Mouse (Mus musculus) neural tube, embryonic 14.5 days (tissue): ENCODE measurements around the gene Hoxb8. TPM values are rescaled to one million over a fixed set of nuclear protein-coding genes. Genes with fewer than 3 reads are reported as not detected.

Experiments used
- ATAC-seq: fragments of 200-750 bp; cut with Nextera tagmentation; 2 replicates; pipeline ENCODE4 v1.8.0; 2017; ENCODE audit warnings: low read depth, mild to moderate bottlenecking, moderate TSS enrichment, moderate library complexity
- H3K27ac ChIP-seq: fragments of 300-500 bp; sonication (generic); 2 replicates; pipeline ENCODE4 v1.5.1; 2014; ENCODE audit warnings: low read depth, mild to moderate bottlenecking, control low read depth, low read length, moderate library complexity, mixed read lengths
- H3K27me3 ChIP-seq: fragments of 300-500 bp; sonication (generic); 2 replicates; pipeline ENCODE4 v1.6.1; 2014; ENCODE audit warnings: low read length; ENCODE audit not compliant: control insufficient read depth, insufficient read depth
- H3K36me3 ChIP-seq: fragments of 300-500 bp; sonication (generic); 2 replicates; pipeline ENCODE4 v1.6.1; 2014; ENCODE audit warnings: low read length, mixed read lengths; ENCODE audit not compliant: control insufficient read depth, insufficient read depth
- H3K4me1 ChIP-seq: fragments of 300-500 bp; sonication (generic); 2 replicates; pipeline ENCODE4 v1.6.1; 2014; ENCODE audit warnings: low read length; ENCODE audit not compliant: control insufficient read depth, insufficient read depth
- H3K4me2 ChIP-seq: fragments of 300-500 bp; sonication (generic); 2 replicates; pipeline ENCODE4 v1.6.1; 2014; ENCODE audit warnings: mild to moderate bottlenecking, low read depth, low read length, control low read depth
- H3K4me3 ChIP-seq: fragments of 300-500 bp; sonication (generic); 2 replicates; pipeline ENCODE4 v1.5.1; 2014; ENCODE audit warnings: low read depth, low read length, control low read depth, mixed read lengths
- H3K9ac ChIP-seq: fragments of 300-500 bp; sonication (generic); replicated peaks from 2 replicates; pipeline ENCODE4 v1.6.1; 2014; ENCODE audit warnings: low read depth, mild to moderate bottlenecking, control low read depth, low read length, mixed read lengths
- H3K9me3 ChIP-seq: fragments of 300-500 bp; sonication (generic); 2 replicates; pipeline ENCODE4 v1.6.1; 2016; ENCODE audit warnings: low read length; ENCODE audit not compliant: control insufficient read depth
- WGBS: fragments of 180-500 bp; shearing (Covaris S2); extraction: QIAGEN DNeasy Blood & Tissue Kit; methylation state at CpG from one replicate; pipeline ENCODE4 v1.1.7; 2014; 5-methylcytosine and 5-hydroxymethylcytosine counted together
- polyA plus RNA-seq: library from polyadenylated mRNA; unstranded; fragments of >200 nt; fragmentation: Nextera tagmentation; extraction: Ambion mirVana; gene quantifications from 2 replicates; pipeline ENCODE4 v1.2.1, GENCODE M21; 2014

Hoxb8 gene
- polyA plus RNA-seq, 1 experiment from 2014 or later: 120 TPM

DNA sequence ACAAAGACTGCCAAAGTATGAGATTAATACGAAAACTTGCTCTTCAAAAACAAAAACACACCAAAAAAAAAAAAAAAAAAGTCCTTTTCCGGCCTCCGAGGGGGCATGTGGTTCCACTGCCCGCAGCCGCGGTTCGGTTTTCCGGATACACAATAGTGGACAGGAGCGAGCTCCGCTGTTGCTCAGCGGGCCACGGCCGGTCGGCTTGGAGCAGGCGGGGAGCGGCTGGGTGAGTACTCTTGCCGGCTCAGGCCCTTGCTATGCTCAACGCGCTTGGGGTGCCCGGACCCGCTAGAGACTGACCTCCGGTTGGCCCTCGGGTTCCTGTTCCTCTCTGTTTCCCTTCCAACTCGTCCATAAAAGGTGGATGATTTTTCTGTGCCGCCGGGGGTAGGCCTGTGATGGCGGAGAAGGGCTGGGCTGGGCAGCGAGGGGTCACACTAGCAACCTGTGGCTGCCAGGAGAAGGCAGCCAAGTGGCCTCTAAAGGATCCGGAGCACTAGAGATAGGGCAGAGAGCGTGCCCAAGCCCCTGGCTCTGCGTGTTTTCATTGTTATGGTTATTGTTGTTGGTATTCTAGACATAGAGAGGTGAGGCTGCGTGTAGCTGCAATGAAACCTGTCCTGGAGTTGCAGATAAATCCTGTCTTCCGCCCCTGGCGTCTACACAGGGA lies 33.1 kb downstream of the Hoxb8 start:
- H3K4me1 ChIP-seq: peaks cover 62% of the 10 kb centered on the region
- peak overlapping the region; percentile 100 for H3K4me2 ChIP-seq
- H3K27ac ChIP-seq: peak overlapping the region; percentile 100
- WGBS: under 1% methylated on average over 34 of the region's 34 CpGs
- ATAC-seq: no peak
- H3K4me3 ChIP-seq: peak overlapping the region; percentile 95
- peak overlapping the region; percentile 100 for H3K9ac ChIP-seq
- H3K9me3 ChIP-seq: no peaks in the 10 kb centered on the region
- no peaks in the 10 kb centered on the region for H3K27me3 ChIP-seq
- no peaks in the 10 kb centered on the region for H3K36me3 ChIP-seq

DNA sequence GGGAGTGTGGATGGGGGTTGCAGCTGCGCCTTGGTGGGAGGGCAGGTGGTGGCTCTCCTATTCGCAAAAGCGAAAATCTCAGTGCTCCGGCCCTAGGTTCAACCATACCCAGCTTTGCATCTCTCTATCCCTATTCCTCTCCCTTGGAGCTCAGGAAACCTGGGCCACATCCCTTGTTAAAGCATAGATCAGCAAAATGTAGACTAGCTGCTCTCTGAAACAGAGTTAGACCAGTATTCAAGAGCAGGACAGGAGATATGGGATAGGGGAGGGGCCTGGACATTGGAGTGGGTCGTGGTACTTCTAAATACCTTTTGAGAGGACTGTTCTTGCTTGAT lies 33.6 kb downstream of the Hoxb8 start:
- H3K4me1 ChIP-seq: peaks cover 62% of the 10 kb centered on the region
- H3K9me3 ChIP-seq: no peaks in the 10 kb centered on the region
- WGBS: 3% methylated on average over 5 of the region's 5 CpGs
- H3K27me3 ChIP-seq: no peaks in the 10 kb centered on the region
- peak overlapping the region; percentile 100 for H3K27ac ChIP-seq
- H3K36me3 ChIP-seq: no peaks in the 10 kb centered on the region; the same call in 1 of the 2 replicates
- H3K9ac ChIP-seq: peak overlapping the region; percentile 100
- peak overlapping the region; percentile 95 for H3K4me3 ChIP-seq
- H3K4me2 ChIP-seq: peak overlapping the region; percentile 100
- no peak for ATAC-seq

DNA sequence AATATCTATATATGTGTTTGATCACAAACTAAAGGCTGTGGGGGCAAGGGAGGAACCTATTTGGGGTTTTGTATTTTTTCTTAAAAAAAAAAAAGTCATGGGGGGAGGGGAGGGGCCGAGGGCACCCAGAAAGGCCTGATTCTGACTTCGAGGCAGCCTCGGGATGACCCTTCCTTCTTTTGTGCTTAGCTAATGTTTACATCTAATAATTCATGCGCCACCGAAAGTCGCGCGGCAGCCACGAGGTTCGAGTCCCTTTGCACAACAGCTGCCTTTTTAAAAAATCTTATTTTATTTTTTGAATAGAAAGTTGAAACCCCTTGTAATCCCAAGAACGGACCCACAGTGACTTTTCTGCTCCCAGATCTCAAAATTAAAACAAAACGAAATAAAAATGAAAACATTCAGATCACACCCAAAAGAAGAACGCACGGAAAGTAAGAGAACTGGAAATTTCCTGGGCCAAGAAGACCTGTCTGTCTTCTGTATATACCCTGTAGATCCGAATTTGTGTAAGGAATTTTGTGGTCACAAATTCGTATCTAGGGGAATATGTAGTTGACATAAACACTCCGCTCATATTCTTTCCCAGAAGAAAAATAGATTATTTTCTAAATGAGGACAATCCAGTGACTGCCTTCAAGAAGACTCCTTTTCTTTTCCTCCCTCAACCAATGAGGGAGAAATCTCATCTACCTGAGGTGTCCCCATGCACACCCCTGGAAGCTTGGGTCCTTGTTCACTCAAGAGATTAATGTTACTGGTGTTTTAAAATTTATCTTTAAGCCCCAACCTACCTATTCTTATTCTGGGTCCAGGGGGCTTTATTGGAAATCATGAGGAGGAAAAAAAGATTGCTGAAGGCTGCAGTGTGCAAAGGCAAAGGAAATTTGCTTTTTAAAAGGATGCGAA lies 35.2 kb downstream of the Hoxb8 start:
- 4% methylated on average over 18 of the region's 18 CpGs for WGBS
- Histone ChIP-seq H3K36me3 (peaks cover 6% of the 10 kb centered on the region), H3K27me3 (no peaks in the 10 kb centered on the region), H3K4me1 (peaks cover 59% of the 10 kb centered on the region), H3K9me3 (no peaks in the 10 kb centered on the region), H3K9ac (peak overlapping the region; percentile 100), H3K4me2 (peak overlapping the region; percentile 100), H3K4me3 (peak overlapping the region; percentile 95), H3K27ac (peak overlapping the region; percentile 100)
- no peak for ATAC-seq

DNA sequence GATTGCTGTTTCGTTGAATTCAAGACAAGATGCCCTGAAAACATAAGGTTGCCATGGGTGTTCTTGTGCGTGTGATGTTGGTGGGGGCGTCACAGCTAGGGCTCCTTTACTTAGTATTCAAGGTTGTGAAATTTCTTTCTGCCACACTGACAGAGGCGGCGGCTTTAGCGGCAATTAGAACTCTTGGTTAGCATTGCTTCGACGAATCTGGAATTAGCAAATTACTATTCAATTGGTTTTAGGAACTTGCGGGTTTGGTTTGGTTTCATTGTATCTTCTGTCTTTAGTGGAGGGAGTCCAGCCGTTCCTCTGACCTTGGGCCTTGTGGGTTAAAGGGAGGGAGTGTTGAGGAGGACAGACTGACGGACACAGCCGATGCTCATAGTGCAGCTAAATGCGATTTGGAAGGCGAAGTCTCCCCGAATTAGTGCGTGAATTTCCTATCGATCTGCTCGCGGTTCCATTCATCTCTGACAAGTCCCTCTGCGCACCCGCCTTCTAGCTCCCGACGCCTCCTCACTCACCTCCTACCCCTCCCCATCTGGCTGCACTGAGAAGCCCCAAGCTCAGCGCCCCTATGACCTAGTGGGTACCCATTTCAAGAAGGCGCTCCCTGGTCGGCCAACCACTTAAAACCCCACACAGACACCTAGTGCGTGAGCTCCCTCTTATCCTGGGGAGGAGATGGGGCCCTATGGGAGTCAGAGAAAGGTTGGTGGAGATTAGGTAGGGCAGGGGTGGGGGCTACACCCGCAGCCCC lies 36.1 kb downstream of the Hoxb8 start, which contains the start of gene Hoxb4:
Gene Hoxb4, plus strand, starts transcription at position 660 of the 760 bp plus-strand sequence.
- peak within 1 kb of the TSS; percentile 95 for H3K4me3 ChIP-seq
- H3K36me3 ChIP-seq: peaks cover 6% of the 10 kb centered on the region
- H3K4me2 ChIP-seq: peak within 1 kb of the TSS; percentile 100
- peaks cover 62% of the 10 kb centered on the region for H3K4me1 ChIP-seq
- no peaks in the 10 kb centered on the region for H3K27me3 ChIP-seq
- peak; percentile 10; the same call in 1 of the 2 replicates for ATAC-seq
- peak within 1 kb of the TSS; percentile 100 for H3K27ac ChIP-seq
- H3K9me3 ChIP-seq: no peaks in the 10 kb centered on the region
- WGBS: 2% methylated on average over 28 of the region's 28 CpGs
- H3K9ac ChIP-seq: peak within 1 kb of the TSS; percentile 100

DNA sequence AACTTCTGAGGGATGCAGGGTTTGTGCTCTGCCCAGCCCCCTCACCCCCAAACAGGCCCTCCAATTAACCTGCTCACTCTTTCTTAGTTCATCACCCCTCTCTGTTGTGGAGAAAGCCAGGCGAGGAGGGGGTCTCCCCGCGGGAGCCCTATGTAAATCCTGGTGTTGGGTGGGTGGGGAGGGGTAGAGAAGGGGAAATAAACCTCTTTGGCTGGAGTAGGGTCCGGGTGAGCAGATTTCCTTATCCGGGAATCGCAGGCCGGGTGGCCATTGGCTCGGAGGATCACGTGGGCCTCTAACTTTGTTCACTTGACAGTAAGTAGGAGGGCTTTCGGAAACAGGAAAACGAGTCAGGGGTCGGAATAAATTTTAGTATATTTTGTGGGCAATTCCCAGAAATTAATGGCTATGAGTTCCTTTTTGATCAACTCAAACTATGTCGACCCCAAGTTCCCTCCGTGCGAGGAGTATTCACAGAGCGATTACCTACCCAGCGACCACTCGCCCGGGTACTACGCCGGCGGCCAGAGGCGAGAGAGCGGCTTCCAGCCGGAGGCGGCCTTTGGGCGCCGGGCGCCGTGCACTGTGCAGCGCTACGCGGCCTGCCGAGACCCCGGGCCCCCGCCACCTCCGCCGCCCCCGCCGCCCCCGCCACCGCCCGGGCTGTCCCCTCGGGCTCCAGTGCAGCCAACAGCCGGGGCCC lies 36.8 kb downstream of the Hoxb8 start:
- Histone ChIP-seq H3K9ac (peak overlapping the region; percentile 100), H3K9me3 (no peaks in the 10 kb centered on the region), H3K27ac (peak overlapping the region; percentile 100), H3K4me2 (peak overlapping the region; percentile 100), H3K36me3 (peaks cover 6% of the 10 kb centered on the region), H3K4me1 (peaks cover 61% of the 10 kb centered on the region), H3K4me3 (peak overlapping the region; percentile 95), H3K27me3 (no peaks in the 10 kb centered on the region)
- 1% methylated on average over 36 of the region's 45 CpGs for WGBS
- peak; percentile 62 for ATAC-seq

DNA sequence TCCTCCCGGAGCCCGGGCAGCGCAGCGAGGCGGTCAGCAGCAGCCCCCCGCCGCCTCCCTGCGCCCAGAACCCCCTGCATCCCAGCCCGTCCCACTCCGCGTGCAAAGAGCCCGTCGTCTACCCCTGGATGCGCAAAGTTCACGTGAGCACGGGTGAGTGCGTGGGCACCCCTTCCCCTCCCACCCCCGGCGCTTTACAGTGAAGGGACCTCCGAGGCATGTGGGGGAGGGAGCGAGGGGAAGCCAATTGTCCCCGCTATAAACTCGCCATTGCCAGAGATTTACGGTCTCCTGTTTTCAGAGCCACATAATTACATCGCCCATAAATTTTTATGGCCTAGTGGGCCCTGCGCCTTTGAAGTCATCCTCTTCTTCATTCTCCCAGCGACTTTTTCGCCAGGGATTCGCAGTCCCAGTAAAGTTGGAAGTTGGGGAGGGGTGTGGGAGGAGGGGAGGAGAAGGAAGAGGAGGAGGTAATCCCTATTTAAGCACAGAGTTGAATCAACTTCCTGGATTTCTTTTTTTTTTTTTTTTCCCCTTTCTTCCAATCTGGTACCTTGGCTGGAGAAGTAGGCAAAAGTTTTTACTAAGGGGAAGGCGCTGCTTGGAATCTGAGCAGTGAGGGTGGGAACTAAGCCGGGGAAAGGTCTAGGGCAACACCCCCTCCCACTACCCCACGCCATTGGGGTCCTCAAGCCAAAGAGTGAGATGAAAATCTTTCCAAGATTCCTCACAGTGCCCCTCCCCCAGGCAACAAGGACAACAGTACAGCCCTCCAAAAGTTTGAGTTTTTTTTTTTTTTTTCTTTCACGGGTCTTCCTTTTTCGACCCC lies 37.6 kb downstream of the Hoxb8 start:
- H3K27me3 ChIP-seq: no peaks in the 10 kb centered on the region
- peak overlapping the region; percentile 100 for H3K27ac ChIP-seq
- H3K4me3 ChIP-seq: peak overlapping the region; percentile 95
- ATAC-seq: peak; percentile 85
- peaks cover 60% of the 10 kb centered on the region for H3K4me1 ChIP-seq
- peak overlapping the region; percentile 100 for H3K4me2 ChIP-seq
- H3K9me3 ChIP-seq: no peaks in the 10 kb centered on the region
- WGBS: under 1% methylated on average over 26 of the region's 34 CpGs
- H3K36me3 ChIP-seq: peaks cover 6% of the 10 kb centered on the region
- peak overlapping the region; percentile 100 for H3K9ac ChIP-seq

DNA sequence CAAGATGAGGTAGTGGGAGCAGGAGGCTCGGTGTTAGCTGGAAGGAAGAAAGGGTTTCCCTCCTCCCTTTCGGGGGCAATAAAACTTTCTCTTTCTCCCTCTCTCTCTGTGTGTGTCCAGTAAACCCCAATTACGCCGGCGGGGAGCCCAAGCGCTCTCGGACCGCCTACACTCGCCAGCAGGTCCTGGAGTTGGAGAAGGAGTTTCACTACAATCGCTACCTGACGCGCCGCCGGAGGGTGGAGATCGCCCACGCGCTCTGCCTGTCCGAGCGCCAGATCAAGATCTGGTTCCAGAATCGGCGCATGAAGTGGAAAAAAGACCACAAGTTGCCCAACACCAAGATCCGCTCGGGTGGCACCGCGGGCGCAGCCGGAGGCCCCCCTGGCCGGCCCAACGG lies 38.2 kb downstream of the Hoxb8 start:
- Histone ChIP-seq H3K9ac (peak overlapping the region; percentile 100), H3K27ac (peak overlapping the region; percentile 100), H3K4me2 (peak overlapping the region; percentile 100), H3K9me3 (no peaks in the 10 kb centered on the region), H3K4me1 (peaks cover 61% of the 10 kb centered on the region), H3K36me3 (peaks cover 6% of the 10 kb centered on the region), H3K27me3 (no peaks in the 10 kb centered on the region), H3K4me3 (peak overlapping the region; percentile 95)
- WGBS: 1% methylated on average over 29 of the region's 29 CpGs
- ATAC-seq: peak; percentile 11; the same call in 1 of the 2 replicates

GRCm38 (mm10) chr11:96320688-96321087 lies 39.0 kb downstream of the Hoxb8 start:
- peak overlapping the region; percentile 95 for H3K4me3 ChIP-seq
- H3K4me1 ChIP-seq: peaks cover 62% of the 10 kb centered on the region
- 3% methylated on average over 17 of the region's 17 CpGs for WGBS
- H3K9me3 ChIP-seq: no peaks in the 10 kb centered on the region
- H3K27me3 ChIP-seq: no peaks in the 10 kb centered on the region
- peaks cover 6% of the 10 kb centered on the region for H3K36me3 ChIP-seq
- H3K9ac ChIP-seq: peak overlapping the region; percentile 100
- ATAC-seq: no peak
- peak overlapping the region; percentile 100 for H3K27ac ChIP-seq
- H3K4me2 ChIP-seq: peak overlapping the region; percentile 100
